Mouse (Mus musculus) T-cell, adult 2 months (primary cell): ENCODE results near the gene Hinfp.
"Not testable (repeated sequence)": the region's sequence is repeated elsewhere in the genome, so short reads cannot be mapped to it uniquely, and the experiment has no call there.

ENCODE experiments used
- DNase-seq: peaks from one replicate; pipeline ENCODE4 v3.0.0; 2022; ENCODE audit warnings: low spot score

Hinfp gene

DNA sequence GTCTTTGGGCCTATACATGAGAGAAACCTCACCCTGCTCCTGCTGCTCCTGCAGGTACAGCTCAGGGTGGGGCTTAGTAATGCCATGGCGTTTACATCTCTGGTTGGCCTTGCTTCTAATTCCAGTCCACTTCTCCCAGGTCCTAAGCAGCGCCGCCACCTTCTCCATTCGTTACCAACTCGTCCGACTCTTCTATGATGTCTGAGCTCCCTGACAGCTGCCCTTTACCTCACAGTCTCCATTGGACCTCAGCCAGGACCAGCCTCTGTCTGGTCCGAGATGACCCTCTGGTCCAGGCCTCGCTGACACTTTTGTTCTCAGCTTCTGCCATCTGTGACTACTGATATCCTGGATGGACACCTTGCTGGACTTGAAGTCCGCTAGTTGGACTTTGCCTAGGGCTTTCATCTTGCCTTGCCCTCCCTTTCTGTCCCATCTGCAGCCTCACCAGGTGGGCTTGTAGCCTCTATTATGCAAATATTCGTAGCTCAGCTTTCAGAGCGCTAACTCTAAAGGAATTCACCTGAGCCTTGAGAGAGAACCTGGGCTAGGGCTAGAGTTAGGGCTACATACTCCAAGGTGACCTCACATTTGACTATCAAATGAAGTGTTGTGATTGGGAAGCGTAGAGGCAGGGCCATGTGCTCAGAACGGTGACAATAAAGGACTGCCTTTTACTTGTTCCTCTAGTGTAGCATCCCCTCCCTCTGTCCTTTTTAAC is 27.6 kb upstream of the Hinfp start:
- no peak for DNase-seq

DNA sequence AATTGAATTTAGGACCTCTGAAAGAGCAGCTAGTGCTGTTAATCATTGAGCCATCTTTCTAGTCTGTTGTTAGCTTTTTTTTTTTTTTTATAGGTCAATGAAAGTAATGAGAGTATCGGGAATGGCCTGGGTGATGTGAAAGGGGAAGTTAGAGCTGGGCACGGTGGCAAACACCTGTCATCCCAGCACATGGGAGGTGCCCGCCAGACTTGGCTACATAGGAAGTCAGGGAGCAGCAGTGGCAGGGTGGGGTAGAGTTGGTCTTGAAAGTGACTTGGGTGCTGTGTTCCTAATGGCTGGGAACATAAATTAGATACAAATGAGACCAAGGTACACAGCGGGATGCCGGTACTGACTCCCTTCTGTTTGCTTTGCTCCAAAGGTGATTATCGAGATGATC is 25.3 kb upstream of the Hinfp start:
- no peak for DNase-seq

DNA sequence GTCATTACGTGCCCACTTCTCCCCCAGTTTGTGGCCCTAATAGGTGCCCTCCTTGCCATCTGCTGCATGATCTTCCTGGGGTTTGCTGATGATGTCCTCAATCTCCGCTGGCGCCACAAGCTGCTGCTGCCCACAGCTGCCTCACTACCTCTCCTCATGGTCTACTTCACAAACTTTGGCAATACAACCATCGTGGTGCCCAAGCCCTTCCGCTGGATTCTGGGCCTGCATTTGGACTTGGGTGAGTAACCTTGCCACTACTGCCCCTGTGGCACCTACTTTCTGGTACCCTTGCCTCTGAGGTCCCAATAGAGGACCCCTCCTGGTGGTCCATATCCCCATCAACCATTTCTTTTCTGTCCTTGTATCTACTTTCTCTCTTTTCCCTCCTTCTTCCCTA is 22.5 kb upstream of the Hinfp start:
- DNase-seq, result no peak

DNA sequence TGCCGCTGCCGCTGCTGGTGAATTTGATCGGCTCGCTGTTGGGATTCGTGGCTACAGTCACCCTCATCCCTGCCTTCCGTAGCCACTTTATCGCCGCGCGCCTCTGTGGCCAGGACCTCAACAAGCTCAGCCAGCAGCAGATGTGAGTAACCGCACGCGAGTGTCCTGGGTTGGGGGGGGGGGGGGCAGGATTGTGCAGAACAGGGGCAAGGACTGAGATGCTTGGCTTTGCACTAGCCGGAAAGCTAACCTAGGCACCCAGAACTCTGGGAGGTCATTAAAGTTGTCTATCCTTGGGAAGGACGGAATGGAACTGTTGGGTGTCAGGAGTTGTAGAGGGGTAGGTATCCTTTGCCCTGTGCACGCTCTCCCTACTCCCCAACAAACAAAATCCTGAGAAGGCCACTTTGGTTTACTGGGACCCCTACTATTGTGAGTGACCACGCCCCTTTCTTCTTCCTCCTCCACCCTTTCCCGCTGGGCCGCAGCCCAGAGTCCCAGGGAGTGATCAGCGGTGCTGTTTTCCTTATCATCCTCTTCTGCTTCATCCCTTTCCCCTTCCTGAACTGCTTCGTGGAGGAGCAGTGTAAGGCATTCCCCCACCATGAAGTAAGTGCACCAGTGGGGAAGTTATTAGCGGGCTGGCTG is 21.7 kb upstream of the Hinfp start:
- DNase-seq, result no peak

DNA sequence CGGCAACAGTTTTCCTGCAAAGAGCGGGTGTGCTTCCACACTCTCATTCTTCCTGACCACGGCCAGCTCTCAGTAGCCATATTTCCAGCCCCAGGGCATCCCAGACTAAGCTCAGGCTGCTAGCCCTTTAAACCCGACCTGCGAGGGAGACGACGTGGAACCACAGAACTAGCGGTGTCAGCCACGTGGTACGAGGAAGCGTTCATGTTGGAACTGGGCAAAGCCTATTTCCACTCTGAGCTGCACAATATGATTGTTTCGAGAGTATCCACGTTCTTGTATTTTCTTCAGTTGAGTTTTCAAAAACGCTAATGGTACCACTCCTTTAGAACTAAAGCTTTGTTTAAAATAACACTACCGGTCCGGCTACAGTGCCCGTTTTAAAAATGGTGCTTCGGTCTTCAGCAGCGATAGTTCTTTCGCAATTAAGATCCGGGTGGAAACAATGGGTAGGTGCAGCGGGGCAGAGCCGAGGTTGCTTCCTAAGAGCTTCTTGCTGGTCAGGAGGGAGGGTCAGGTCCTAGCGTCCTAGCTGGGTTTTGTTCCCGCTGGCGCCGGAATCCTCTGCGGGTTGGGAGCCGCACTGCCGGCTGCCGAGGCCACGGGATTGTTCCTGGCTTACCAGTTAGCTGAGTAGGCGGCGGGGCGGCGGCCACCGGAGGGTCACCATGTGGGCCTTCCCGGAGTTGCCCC is 21.0 kb upstream of the Hinfp start:
- DNase-seq, result peak; percentile 81

DNA sequence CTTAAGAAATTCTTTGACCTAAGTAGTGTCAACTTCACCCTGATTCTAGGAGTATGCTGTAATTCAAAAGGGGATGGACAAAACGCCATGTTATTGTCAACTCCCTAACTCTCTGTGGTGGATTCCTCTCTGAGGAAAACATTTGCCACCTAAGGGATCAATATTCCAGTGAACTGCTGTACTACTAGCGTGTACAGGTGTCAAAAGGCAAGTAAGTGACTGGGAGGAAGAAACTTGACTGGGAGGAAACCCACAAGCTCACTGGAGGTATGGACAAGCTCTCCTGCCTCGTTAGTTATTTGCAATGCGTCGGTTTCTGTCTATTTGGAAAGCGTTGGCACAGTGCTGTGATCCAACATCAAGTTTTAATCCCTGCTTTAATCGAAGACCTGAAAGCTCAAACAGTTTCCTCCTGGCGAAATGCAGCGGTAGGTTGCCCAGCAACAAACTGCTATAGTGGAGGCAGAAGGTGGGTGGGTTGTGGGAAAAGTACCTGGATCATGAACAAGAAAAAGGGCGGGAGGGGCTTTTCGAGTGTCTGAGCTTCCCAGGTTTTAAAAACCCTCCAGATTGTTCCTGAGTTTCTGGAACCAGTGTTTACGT is 20.4 kb upstream of the Hinfp start, which contains the start of gene Dpagt1:
TSS of gene Dpagt1 (plus strand) at position 252 of the 603 bp plus-strand sequence.
- DNase-seq, result no peak

DNA sequence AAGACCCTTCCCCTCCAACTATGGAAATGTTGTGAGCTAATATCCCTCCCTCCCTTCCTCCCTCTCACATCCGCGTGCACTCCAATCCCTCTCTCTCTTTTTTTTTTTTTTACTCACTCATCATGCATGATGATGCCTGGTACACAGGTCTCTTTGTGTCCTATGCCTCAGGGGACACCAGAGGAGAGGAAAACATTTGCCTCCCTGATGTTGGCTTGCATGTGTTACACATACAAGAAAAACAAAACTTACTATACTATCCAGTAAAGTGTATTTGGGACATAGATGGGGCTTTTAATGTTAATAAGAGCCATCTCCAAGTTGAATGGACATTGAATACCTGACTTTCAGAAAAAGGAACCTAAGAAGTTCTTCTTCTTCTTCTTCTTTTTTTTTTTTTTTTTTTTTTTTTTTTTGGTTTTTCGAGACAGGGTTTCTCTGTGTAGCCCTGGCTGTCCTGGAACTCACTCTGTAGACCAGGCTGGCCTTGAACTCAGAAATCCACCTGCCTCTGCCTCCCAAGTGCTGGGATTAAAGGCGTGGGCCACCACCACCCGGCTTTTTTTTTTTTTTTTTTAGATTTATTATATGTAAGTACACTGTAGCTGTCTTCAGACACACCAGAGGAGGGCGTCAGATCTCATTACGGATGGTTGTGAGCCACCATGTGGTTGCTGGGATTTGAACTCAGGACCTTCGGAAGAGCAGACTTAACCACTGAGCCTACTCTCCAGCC is 19.7 kb upstream of the Hinfp start:
- DNase-seq, result not testable (repeated sequence)

DNA sequence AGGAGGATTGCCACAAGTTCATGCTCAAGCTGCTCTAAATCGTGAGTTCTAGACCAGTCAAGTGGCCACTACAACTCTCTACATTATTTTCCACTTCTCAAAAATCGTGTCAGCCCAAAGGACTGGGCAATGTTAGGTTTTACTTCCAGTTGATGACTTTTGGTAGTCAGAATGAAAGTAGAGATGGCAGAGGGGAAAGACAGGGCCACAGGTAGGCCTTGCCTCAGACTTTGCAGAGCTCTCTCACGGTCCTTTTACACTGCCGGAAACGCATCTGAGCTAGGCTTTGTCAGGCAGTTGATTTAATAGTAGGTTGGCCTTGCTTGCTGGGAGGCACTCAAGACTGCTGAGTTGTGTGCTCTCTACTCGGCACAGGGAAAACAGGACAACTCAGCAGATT is 18.7 kb upstream of the Hinfp start:
- DNase-seq, result no peak

DNA sequence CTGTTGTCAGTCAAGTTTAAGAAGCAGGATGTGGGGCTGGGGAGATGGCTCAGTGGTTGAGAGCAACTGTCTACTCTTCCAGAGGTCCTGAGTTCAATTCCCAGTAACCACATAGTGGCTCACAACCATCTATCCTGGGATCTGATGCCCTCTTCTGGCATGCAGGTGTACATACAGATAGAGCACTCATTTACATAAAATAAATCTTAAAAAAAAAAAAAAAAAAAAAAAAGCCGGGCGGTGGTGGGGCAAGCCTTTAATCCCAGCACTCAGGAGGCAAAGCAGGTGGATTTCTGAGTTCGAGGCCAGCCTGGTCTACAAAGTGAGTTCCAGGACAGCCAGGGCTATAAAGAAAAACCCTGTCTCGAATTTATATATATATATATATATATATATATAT is 18.2 kb upstream of the Hinfp start:
- not testable (repeated sequence) for DNase-seq

DNA sequence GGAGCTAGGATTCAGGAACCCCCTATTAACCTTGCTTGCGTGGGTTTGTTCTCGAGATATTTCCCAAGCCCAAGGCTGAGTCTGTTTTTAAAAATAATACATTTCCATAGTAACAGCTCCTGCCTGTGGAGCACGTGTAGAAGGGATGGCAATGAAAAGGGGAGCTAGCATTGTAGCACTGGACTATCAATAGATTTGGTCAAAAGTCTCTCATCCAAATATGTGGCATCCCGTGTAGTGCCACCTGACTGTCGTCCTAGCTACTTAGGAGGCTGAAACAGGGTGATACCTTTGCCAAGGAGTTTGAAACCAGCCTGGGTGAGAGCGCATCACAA is 15.3 kb upstream of the Hinfp start:
- DNase-seq, result no peak

DNA sequence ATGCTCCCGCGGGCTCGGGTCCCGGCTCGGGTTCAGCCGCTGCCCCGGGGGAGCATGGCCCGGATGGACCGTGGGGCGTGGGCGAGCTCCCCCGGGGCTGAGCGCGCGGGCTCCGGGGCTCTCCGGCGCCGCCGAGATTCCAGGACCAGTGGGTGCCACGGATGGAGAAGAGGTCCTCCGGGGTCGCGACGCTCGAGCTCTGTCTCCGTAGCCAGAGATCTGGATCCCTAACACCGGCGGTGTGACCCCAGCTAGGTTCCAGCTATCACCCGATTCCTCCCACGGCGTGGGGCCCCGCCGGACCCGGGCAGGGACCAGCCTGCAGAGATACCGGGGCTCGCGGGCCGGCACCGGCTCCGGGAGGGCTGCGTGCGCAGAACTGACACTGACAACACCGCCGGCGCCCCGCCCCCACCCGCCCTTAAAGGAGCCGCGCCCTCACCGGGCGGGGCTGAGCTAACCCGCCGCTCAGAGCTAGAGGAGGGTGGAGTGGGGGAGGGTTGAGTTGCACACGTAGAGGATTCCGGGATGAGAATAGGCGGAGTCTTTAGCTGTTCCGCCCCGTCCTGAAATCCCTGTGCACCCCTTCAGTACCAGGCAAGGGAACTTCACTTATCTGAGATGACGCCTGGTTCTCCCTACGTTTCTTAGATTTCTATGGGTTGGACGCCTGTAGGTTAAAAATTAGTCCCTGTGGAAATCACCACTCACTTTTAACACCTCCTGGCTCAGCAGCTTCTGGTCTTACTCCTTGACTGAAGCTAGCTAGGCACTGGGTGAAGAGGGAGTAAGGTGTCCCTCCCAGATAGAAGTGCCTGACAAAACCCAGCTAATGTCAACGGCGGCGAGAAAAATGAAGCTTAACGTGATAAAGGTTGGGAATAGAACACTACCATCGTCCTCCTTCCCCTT is 14.7 kb upstream of the Hinfp start, which contains the start of gene C2cd2l:
TSS of gene C2cd2l (minus strand) at position 399 of the 912 bp plus-strand sequence.
- DNase-seq, result peak; percentile 61

DNA sequence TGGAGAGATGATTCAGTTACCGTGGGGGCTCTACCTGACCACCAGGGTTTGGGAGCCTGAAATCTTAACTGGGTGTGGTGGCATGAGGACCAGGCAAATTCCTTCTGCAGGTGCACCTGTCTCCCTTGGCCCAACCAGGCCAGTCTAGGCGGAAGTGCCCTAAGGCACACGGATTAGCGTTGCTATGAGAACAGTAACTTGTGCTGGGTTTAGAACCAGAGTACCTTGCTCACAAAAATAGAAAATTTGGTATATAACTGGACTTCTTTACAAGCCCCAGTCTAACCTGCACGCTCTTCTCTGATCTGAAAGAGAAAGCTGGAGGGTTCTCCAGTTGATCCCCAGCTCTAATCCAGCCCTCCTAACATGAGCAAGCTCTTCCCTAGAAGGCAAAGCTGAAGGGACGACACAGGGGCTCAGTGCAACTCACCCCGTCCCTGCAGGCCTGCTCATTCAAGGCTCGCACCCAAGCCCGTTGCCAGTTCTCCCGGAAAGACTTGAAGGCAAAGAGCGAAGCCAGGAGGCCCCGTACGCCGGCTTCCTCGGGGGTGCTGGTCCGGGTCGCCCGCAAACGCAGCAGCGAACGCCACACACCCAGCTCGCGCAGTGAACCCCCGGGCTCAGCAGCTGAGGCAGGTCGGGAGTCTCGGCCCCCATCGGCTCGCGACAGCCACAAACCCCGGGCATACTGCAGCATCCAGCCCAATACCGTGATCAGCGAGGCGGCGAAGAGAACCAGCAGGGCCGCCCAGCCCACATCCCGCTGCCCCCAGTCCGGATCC is 13.8 kb upstream of the Hinfp start:
- peak; percentile 19 for DNase-seq

DNA sequence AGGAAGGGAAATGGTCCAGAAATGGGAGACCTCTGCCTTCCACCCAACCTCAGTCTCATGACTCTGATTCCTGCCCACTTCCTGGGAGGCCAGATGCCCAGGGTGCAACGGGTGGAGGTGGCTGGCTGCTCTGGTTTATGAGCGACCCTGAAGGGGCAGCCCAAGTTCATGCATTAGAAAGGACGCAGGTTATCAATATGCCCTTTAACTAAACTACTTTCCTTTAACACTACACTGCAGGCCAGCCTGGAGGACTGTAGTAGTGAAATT is 13.3 kb upstream of the Hinfp start:
- no peak for DNase-seq

DNA sequence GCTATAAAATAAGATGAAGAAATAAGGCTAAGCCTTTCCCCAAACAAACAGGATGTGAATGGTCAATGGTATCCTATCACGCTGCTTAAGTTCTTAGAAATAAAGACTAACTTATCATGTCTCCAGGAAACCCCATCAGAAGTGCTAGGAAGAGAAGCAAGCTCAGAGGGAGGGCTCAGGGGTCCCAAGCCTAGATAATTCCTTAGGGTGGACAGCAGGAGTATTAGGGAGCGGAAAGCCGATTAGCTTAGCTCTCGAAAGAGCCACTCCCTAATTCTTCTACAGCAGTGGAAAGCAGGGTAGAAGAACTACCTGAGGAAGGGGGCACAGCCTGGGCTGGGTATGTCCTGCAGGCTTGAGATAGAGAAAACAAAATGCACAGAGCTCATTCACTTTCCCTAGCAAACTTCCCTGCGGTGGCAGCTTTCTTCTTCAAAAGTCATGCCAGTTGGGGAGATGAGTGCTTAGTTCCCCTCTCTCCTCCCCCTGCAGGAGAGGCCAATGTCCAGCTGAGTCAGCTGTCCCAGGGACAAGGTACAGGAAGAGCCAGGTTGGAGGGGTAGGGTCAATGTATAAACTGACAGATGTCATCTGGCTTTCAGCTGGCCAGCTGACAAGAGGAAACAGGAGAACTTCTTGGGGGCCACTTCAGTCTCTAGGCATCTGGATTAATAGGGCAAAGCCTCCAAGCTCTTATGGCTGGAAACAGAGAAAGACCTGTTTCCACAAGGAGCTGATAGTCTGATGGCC is 12.8 kb upstream of the Hinfp start:
- DNase-seq, result no peak

DNA sequence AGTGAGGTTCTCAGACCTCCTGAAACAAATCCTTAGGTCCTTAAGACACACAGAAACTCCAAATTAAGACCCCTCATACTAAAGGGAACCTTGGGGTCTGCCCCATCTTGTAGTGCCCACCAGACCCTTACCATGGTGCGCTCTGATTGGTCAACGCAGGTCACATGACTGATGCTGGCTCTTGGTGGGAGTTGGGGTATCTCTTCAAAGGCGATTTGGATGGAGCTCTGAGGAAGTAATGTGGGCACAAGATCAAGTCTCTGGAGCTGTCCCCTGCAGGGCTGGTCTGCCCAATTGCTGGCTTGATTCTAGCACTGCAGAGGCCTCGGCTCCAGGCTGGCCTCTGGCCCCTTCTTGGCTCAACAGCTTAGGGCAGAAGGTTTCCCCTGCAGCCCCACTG is 12.0 kb upstream of the Hinfp start:
- no peak for DNase-seq

DNA sequence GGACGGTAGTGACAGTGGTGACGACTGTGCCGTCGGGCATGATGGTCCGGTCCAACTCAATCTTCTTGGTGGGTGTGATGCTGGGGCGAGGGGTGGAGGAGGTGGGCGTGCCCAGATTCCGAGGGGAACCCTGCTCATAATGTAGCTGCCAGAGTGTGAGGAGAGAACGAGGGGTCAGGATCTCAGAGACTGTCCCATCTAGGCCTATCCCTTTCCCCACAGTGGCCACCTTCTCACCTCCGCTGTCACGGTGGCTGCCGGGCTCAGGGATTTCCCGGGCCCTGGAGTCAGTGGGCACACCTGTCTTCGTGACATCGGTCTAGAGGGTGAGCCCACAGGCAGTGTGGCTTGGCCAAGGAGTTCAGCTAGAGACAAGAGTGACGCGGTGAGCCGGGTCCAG is 9.4 kb upstream of the Hinfp start:
- no peak for DNase-seq

DNA sequence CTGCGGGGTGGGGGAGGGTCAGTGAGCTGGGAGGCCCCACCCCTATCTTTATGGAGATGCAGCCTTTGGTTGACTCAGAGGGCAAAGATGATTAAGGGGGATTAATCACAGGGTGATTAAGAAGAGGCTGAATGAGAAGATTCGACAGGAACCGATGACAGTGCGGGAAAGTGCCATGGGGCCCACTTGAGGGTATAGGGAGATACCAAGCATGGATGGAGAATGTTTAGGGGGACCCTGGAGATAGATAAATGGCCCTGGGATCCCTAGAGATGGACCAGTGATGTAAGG is 8.7 kb upstream of the Hinfp start:
- DNase-seq, result no peak

DNA sequence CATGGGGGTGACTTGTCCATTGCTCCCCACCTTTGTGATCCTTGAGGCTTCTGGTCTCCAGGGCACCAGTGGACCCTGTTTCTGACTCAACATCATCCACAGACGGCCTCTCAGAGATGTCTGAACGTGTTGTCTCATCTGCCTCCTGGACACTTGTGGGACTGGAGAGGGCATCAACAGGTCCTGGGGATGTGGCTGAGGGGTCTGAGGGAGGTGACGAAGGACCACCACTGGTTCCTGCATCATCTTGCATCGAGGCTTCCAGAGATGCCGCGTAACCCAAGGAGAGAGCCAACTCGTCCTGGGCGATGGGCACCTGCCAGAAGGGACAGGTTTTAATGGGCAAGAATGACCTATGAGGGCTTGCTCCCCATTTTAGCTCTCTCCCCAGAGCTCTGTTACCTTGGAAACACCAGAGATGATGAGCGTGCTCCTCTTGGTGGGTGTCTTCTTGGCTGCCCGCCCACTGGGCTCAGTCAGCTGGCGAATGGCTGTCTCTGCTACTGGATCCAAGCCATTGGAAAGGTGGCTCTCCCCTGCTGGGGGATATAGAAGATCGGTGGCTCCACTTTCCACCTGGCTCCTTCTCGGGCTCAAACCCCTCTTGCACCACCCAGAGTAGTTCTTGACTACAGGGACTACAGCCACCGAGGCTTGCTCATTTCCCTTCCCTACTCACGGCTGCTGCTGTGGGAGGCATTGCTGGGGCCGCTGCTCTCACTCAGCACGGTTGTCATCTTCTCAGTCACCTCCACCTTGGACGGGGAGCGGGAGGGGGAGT is 8.2 kb upstream of the Hinfp start:
- no peak for DNase-seq
